Mouse (Mus musculus) layer of hippocampus, postnatal 10 days (tissue): ENCODE measurements around the gene Pxdn. TPM values are rescaled to one million over a fixed set of nuclear protein-coding genes. Genes with fewer than 3 reads are reported as not detected.

Experiments used
- DNase-seq, 2 experiments: peaks; one replicate each; pipeline ENCODE4 v3.0.0; 2021; ENCODE audit warnings: low spot score in 2 of 2
- total RNA-seq, 2 experiments: library from RNA; stranded (reverse); gene quantifications; 2 replicates each; pipeline ENCODE4 v1.2.3; 2021

Pxdn gene
- total RNA-seq, 2 experiments from 2014 or later = 76.4 to 81.6 TPM

GRCm38 (mm10) chr12:30020447-30020846 lies 83.0 kb downstream of the Pxdn start:
- no peak for DNase-seq

GRCm38 (mm10) chr12:30023491-30023890 lies 86.1 kb downstream of the Pxdn start:
- DNase-seq = no peak

- no peak for DNase-seq
Observed at GRCm38 (mm10) chr12:30024264-30024825, 86.9 kb downstream of the Pxdn start.

- DNase-seq = no peak
Observed at GRCm38 (mm10) chr12:30027721-30028340, 90.4 kb downstream of the Pxdn start.

- no peak for DNase-seq
Observed at GRCm38 (mm10) chr12:30029111-30029510, 91.7 kb downstream of the Pxdn start.

- no peak for DNase-seq
Observed at GRCm38 (mm10) chr12:30030571-30030970, 93.2 kb downstream of the Pxdn start.

- no peak for DNase-seq
Observed at GRCm38 (mm10) chr12:30034681-30035080, 97.3 kb downstream of the Pxdn start.

- no peak for DNase-seq
Observed at GRCm38 (mm10) chr12:30035406-30035805, 98.0 kb downstream of the Pxdn start.

GRCm38 (mm10) chr12:30035841-30036568 lies 98.6 kb downstream of the Pxdn start:
- no peak for DNase-seq

- DNase-seq = peak; percentile 34 to 54
Observed at GRCm38 (mm10) chr12:30036569-30037055, 99.2 kb downstream of the Pxdn start.

GRCm38 (mm10) chr12:30039565-30039964 lies 102.2 kb downstream of the Pxdn start:
- peak; percentile 70 to 76 for DNase-seq

- DNase-seq = peak; percentile 57 to 62
Observed at GRCm38 (mm10) chr12:30040150-30040549, 102.7 kb downstream of the Pxdn start.

- no peak for DNase-seq
Observed at GRCm38 (mm10) chr12:30048848-30049247, 111.4 kb downstream of the Pxdn start.

- no peak for DNase-seq
Observed at GRCm38 (mm10) chr12:30049818-30050217, 112.4 kb downstream of the Pxdn start.

GRCm38 (mm10) chr12:30050235-30050634 lies 112.8 kb downstream of the Pxdn start:
- peak; percentile 67 to 78 for DNase-seq

- no peak for DNase-seq
Observed at GRCm38 (mm10) chr12:30054761-30055540, 117.5 kb downstream of the Pxdn start.

GRCm38 (mm10) chr12:30058044-30058443 lies 120.6 kb downstream of the Pxdn start:
- no peak for DNase-seq

- no peak for DNase-seq
Observed at GRCm38 (mm10) chr12:30061503-30062117, 124.2 kb downstream of the Pxdn start.

GRCm38 (mm10) chr12:30062118-30062505 lies 124.7 kb downstream of the Pxdn start:
- no peak for DNase-seq
